Mouse (Mus musculus) layer of hippocampus, adult 8-10 months (tissue): ENCODE results near the gene Polh. TPM values are rescaled to one million over a fixed set of nuclear protein-coding genes. Genes with fewer than 3 reads are reported as not detected.

Experiments
- DNase-seq, 2 experiments: peaks; one replicate each; pipeline ENCODE4 v3.0.0; 2022; ENCODE audit warnings: low spot score in 2 of 2
- total RNA-seq, 4 experiments: library from RNA; stranded (reverse); gene quantifications; 2 replicates each; pipeline ENCODE4 v1.2.4; 2022

The Polh gene
- 1 to 10 TPM; 6.6 to 7.7 (median 6.9) TPM for total RNA-seq

- DNase-seq: peak; percentile 86 to 90
These were observed at the start of gene Polh, which contains the start of gene Xpo5 for GRCm38 (mm10) chr17:46202421-46203071. Gene Polh (minus strand): TSS chr17:46202645. Gene Xpo5 (plus strand): TSS chr17:46202782.

GRCm38 (mm10) chr17:46251174-46251573, 48.7 kb upstream of the Polh start:
- no peak for DNase-seq

GRCm38 (mm10) chr17:46248189-46248522, 45.7 kb upstream of the Polh start:
- DNase-seq: no peak

- peak; percentile 94 to 95 for DNase-seq
These were observed 45.2 kb upstream of the Polh start, which contains the start of the genes Polr1c and Yipf3 for GRCm38 (mm10) chr17:46247512-46248188. Gene Polr1c (minus strand): TSS chr17:46248054. Gene Yipf3 (plus strand): TSS chr17:46248080.

- no peak for DNase-seq
These were observed 42.1 kb upstream of the Polh start for GRCm38 (mm10) chr17:46244579-46244978.

- DNase-seq: no peak
These were observed 41.2 kb upstream of the Polh start for GRCm38 (mm10) chr17:46243624-46244023.

- no peak for DNase-seq
These were observed 40.5 kb upstream of the Polh start for GRCm38 (mm10) chr17:46242993-46243392.

GRCm38 (mm10) chr17:46242274-46242673, 39.8 kb upstream of the Polh start:
- DNase-seq: no peak

GRCm38 (mm10) chr17:46241471-46241870, 39.0 kb upstream of the Polh start:
- DNase-seq: no peak

GRCm38 (mm10) chr17:46239516-46240114, 37.2 kb upstream of the Polh start:
- DNase-seq: no peak

- DNase-seq: no peak
These were observed 35.0 kb upstream of the Polh start for GRCm38 (mm10) chr17:46237480-46237879.

GRCm38 (mm10) chr17:46237079-46237478, 34.6 kb upstream of the Polh start:
- DNase-seq: no peak

GRCm38 (mm10) chr17:46236067-46236466, 33.6 kb upstream of the Polh start:
- no peak for DNase-seq

- no peak for DNase-seq
These were observed 25.1 kb upstream of the Polh start for GRCm38 (mm10) chr17:46227576-46227975.

GRCm38 (mm10) chr17:46221601-46222000, 19.2 kb upstream of the Polh start:
- no peak for DNase-seq

- DNase-seq: no peak
These were observed 8.1 kb upstream of the Polh start for GRCm38 (mm10) chr17:46210550-46210949.

- no peak for DNase-seq
These were observed 4.2 kb upstream of the Polh start for GRCm38 (mm10) chr17:46206676-46207075.

- DNase-seq: peak; percentile 16 to 17
These were observed 633 bp upstream of the Polh start for GRCm38 (mm10) chr17:46203078-46203477.

GRCm38 (mm10) chr17:46201151-46201550, 1.3 kb downstream of the Polh start:
- no peak for DNase-seq

GRCm38 (mm10) chr17:46188829-46189228, 13.6 kb downstream of the Polh start:
- DNase-seq: no peak

GRCm38 (mm10) chr17:46182273-46182672, 20.2 kb downstream of the Polh start:
- DNase-seq: no peak

- DNase-seq: no peak
These were observed 31.9 kb downstream of the Polh start for GRCm38 (mm10) chr17:46170538-46170937.

- no peak for DNase-seq
These were observed 33.7 kb downstream of the Polh start for GRCm38 (mm10) chr17:46168768-46169167.
